Mouse (Mus musculus) erythroid progenitor cell, adult 5-6 weeks (primary cell): ENCODE results near the gene Cep290. TPM values are rescaled to one million over a fixed set of nuclear protein-coding genes. Genes with fewer than 3 reads are reported as not detected.

Experiments used
- ATAC-seq: replicated peaks from 2 replicates; pipeline ENCODE4 v1.8.0; 2016; ENCODE audit warnings: moderate number of reproducible peaks, mild to moderate bottlenecking, moderate TSS enrichment, inconsistent platforms; ENCODE audit not compliant: poor library complexity, low FRiP score, severe bottlenecking
- total RNA-seq, 2 experiments: library from RNA; stranded (forward) in 1 of 2; stranded (reverse) in 1 of 2; fragments of 150-400 nt in 1 of 2; fragments of 186-747, 209-891 nt in 1 of 2; gene quantifications; 2 replicates each; pipeline versions ENCODE4 v1.2.3 to v1.2.4; 2015 to 2017; ENCODE audit warnings: low replicate concordance in 2 of 2

Cep290 gene
- total RNA-seq, 2 experiments from 2014 or later, result 34.8 to 37.3 TPM

GRCm38 (mm10) chr10:100588524-100588923, 101.2 kb downstream of the Cep290 start:
- peak; percentile 49 for ATAC-seq

- peak; percentile 99 for ATAC-seq
Observed at GRCm38 (mm10) chr10:100588932-100589388, 101.6 kb downstream of the Cep290 start.

- no peak for ATAC-seq
Observed at GRCm38 (mm10) chr10:100590323-100590722, 103.0 kb downstream of the Cep290 start, which contains the start of the genes 4930430F08Rik and 1700017N19Rik. TSS of gene 4930430F08Rik (minus strand) at chr10:100590423. TSS of gene 1700017N19Rik (plus strand) at chr10:100590484.

GRCm38 (mm10) chr10:100598339-100598738, 111.0 kb downstream of the Cep290 start:
- ATAC-seq, result no peak

- ATAC-seq, result no peak
Observed at GRCm38 (mm10) chr10:100603511-100603910, 116.2 kb downstream of the Cep290 start.

- no peak for ATAC-seq
Observed at GRCm38 (mm10) chr10:100604254-100604653, 116.9 kb downstream of the Cep290 start.

- ATAC-seq, result no peak
Observed at GRCm38 (mm10) chr10:100617233-100617903, 130.0 kb downstream of the Cep290 start.

GRCm38 (mm10) chr10:100619474-100619873, 132.1 kb downstream of the Cep290 start:
- no peak for ATAC-seq

GRCm38 (mm10) chr10:100620040-100620439, 132.7 kb downstream of the Cep290 start:
- no peak for ATAC-seq

GRCm38 (mm10) chr10:100622494-100622893, 135.1 kb downstream of the Cep290 start:
- no peak for ATAC-seq

Other genes with a start within 250 kb of the Cep290 start
- gene Gm4301, start 151.9 kb upstream of the Cep290 start, total RNA-seq (2015; ENCODE audit: low replicate concordance), result not detected in 2 replicates
- not detected in 2 replicates for gene Gm4301, start 151.9 kb upstream of the Cep290 start, total RNA-seq (2017; ENCODE audit: low replicate concordance)
- gene Gm4302, start 146.7 kb upstream of the Cep290 start, total RNA-seq (2015; ENCODE audit: low replicate concordance), result not detected in 2 replicates
- gene Gm4302, start 146.7 kb upstream of the Cep290 start, total RNA-seq (2017; ENCODE audit: low replicate concordance), result not detected in 2 replicates
- gene Gm4303, start 141.6 kb upstream of the Cep290 start, total RNA-seq (2015; ENCODE audit: low replicate concordance), result not detected in 2 replicates
- not detected in 2 replicates for gene Gm4303, start 141.6 kb upstream of the Cep290 start, total RNA-seq (2017; ENCODE audit: low replicate concordance)
- gene Gm4305, start 136.5 kb upstream of the Cep290 start, total RNA-seq (2015; ENCODE audit: low replicate concordance), result not detected in 2 replicates
- not detected in 2 replicates for gene Gm4305, start 136.5 kb upstream of the Cep290 start, total RNA-seq (2017; ENCODE audit: low replicate concordance)
- not detected in 2 replicates for gene Gm4307, start 126.2 kb upstream of the Cep290 start, total RNA-seq (2015; ENCODE audit: low replicate concordance)
- gene Gm4307, start 126.2 kb upstream of the Cep290 start, total RNA-seq (2017; ENCODE audit: low replicate concordance), result not detected in 2 replicates
- gene Gm4312, start 105.0 kb upstream of the Cep290 start, total RNA-seq (2015; ENCODE audit: low replicate concordance), result not detected in 2 replicates
- gene Gm4312, start 105.0 kb upstream of the Cep290 start, total RNA-seq (2017; ENCODE audit: low replicate concordance), result not detected in 2 replicates
- 17.7 and 22.6 TPM in 2 replicates for gene Tmtc3, start 208 bp upstream of the Cep290 start, total RNA-seq (2015; ENCODE audit: low replicate concordance)
- gene Tmtc3, start 208 bp upstream of the Cep290 start, total RNA-seq (2017; ENCODE audit: low replicate concordance), result 8.2 and 9.6 TPM in 2 replicates
- 18.7 and 35.2 TPM in 2 replicates for gene 4930430F08Rik, start 102.9 kb downstream of the Cep290 start, total RNA-seq (2015; ENCODE audit: low replicate concordance)
- 50.6 and 71.9 TPM in 2 replicates for gene 4930430F08Rik, start 102.9 kb downstream of the Cep290 start, total RNA-seq (2017; ENCODE audit: low replicate concordance)
- not detected in 2 replicates for gene 1700017N19Rik, start 102.9 kb downstream of the Cep290 start, total RNA-seq (2015; ENCODE audit: low replicate concordance)
- gene 1700017N19Rik, start 102.9 kb downstream of the Cep290 start, total RNA-seq (2017; ENCODE audit: low replicate concordance), result not detected in 2 replicates